Mouse (Mus musculus) brain, embryonic 14.5 days (tissue): ENCODE results near the gene Fcho1. TPM values are rescaled to one million over a fixed set of nuclear protein-coding genes. Genes with fewer than 3 reads are reported as not detected.

Experiments
- DNase-seq: peaks from one replicate; pipeline ENCODE4 v3.0.0-alpha.2; 2011; ENCODE audit warnings: low read depth
- CTCF ChIP-seq: fragments of 200-500 bp; IDR thresholded peaks from 2 replicates; pipeline ENCODE4 v1.5.1; 2012; ENCODE audit warnings: inconsistent platforms, mild to moderate bottlenecking, moderate library complexity, borderline replicate concordance; ENCODE audit not compliant: insufficient read depth, insufficient read length; ENCODE audit errors: extremely low read depth
- POLR2A ChIP-seq: fragments of 200-500 bp; IDR thresholded peaks from 2 replicates; pipeline ENCODE4 v1.6.1; 2012; ENCODE audit warnings: mild to moderate bottlenecking, inconsistent platforms, borderline replicate concordance; ENCODE audit not compliant: poor library complexity, insufficient read depth, insufficient read length, severe bottlenecking; ENCODE audit errors: extremely low read depth
- polyA plus RNA-seq: library from polyadenylated mRNA; depleted of rRNA; stranded (reverse); fragments of >200 nt; gene quantifications from 2 replicates; pipeline ENCODE4 v1.2.3, GENCODE M21; 2012; rRNA removed

The Fcho1 gene
- polyA plus RNA-seq, 1 experiment: 146 TPM

DNA sequence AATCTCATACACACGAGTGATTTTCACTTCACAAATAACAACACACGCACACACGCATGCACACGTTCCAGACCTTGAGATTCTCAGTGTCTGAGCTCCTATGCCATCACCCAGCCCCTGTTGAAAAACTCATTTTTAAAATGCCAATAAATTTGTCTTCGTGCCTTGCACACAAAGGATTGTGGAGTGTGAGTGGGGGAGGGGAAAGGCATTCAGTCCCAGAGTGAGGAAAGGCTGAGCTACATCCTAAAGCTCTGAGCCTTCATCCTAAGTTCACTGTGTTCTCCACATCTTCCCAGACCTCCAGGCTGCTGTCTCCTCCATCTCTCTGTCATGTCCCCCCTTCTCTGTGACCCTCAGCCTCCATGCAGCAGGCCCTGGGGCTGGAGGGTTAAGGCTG is 58.3 kb downstream of the Fcho1 start:
- TF ChIP-seq POLR2A (no peak), CTCF (no peak)
- peak; percentile 64 for DNase-seq

DNA sequence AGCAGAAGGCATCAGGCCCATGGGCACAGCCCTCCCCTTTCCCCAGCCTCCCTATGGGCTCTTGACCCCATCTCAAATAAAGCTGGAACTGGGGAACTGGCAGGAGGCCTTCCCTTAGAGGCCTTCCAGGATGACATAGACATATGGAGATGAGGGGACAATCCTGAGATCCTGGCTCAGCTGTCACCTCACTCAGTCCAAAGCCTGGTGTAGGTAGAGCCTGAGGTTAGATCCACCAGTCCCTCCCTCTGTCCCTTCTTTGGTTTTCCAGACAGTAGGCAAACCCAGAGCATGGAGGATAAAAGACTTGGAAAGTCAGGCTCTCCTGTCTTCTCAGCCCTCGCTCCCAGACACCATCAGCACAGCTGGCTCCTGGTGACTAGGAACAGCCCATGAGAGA is 58.7 kb downstream of the Fcho1 start:
- no peak for DNase-seq
- no peak for TF ChIP-seq POLR2A
- no peak for TF ChIP-seq CTCF

GRCm38 (mm10) chr8:71665331-71666130 is 60.0 kb downstream of the Fcho1 start:
- TF ChIP-seq POLR2A (no peak), CTCF (no peak)
- DNase-seq: peak; percentile 80

- DNase-seq: peak; percentile 91
- TF ChIP-seq CTCF: peak; percentile 100
- TF ChIP-seq POLR2A: no peak
Observed at GRCm38 (mm10) chr8:71660325-71661120, 65.0 kb downstream of the Fcho1 start.

GRCm38 (mm10) chr8:71659751-71660150 is 65.8 kb downstream of the Fcho1 start:
- DNase-seq: peak; percentile 83
- TF ChIP-seq POLR2A (no peak), CTCF (no peak)

GRCm38 (mm10) chr8:71658515-71659049 is 66.9 kb downstream of the Fcho1 start:
- no peak for DNase-seq
- TF ChIP-seq POLR2A: no peak
- TF ChIP-seq CTCF: no peak

Other genes with a start within 250 kb of the Fcho1 start
- 124 and 153 TPM in 2 replicates for gene Ano8, start 239.8 kb downstream of the Fcho1 start, polyA plus RNA-seq
- 25.5 and 34.2 TPM in 2 replicates for gene Gtpbp3, start 237.6 kb downstream of the Fcho1 start, polyA plus RNA-seq
- gene Plvap, start 214.0 kb downstream of the Fcho1 start, polyA plus RNA-seq: 10.1 and 13.0 TPM in 2 replicates
- gene Ccdc194, start 200.0 kb downstream of the Fcho1 start, polyA plus RNA-seq: 0.11 and 0.56 TPM in 2 replicates
- gene Bst2, start 188.3 kb downstream of the Fcho1 start, polyA plus RNA-seq: 11.4 and 18.1 TPM in 2 replicates
- 74.0 and 112 TPM in 2 replicates for gene Mvb12a, start 182.8 kb downstream of the Fcho1 start, polyA plus RNA-seq
- gene Tmem221, start 166.8 kb downstream of the Fcho1 start, polyA plus RNA-seq: 0.07 and 0.16 TPM in 2 replicates
- not detected in 2 replicates for gene Nxnl1, start 159.1 kb downstream of the Fcho1 start, polyA plus RNA-seq
- 130 and 165 TPM in 2 replicates for gene Slc27a1, start 156.8 kb downstream of the Fcho1 start, polyA plus RNA-seq
- gene Pgls, start 133.5 kb downstream of the Fcho1 start, polyA plus RNA-seq: 113 and 128 TPM in 2 replicates
- 7.7 and 8.7 TPM in 2 replicates for gene Fam129c, start 128.1 kb downstream of the Fcho1 start, polyA plus RNA-seq
- 128 and 150 TPM in 2 replicates for gene Colgalt1, start 114.7 kb downstream of the Fcho1 start, polyA plus RNA-seq
- gene Unc13a, start 54.0 kb downstream of the Fcho1 start, polyA plus RNA-seq: 84.9 and 86.4 TPM in 2 replicates
- gene Jak3, start 49.4 kb downstream of the Fcho1 start, polyA plus RNA-seq: 3.7 and 5.1 TPM in 2 replicates
- gene Insl3, start 36.5 kb downstream of the Fcho1 start, polyA plus RNA-seq: 0.60 and 1.1 TPM in 2 replicates
- gene B3gnt3, start 23.9 kb downstream of the Fcho1 start, polyA plus RNA-seq: 0.45 and 0.46 TPM in 2 replicates
- 1.9 and 3.7 TPM in 2 replicates for gene Zfp709, start 156.3 kb upstream of the Fcho1 start, polyA plus RNA-seq
- 9.0 and 13.1 TPM in 2 replicates for gene Zfp882, start 182.9 kb upstream of the Fcho1 start, polyA plus RNA-seq
- 18.2 and 20.9 TPM in 2 replicates for gene Zfp617, start 182.9 kb upstream of the Fcho1 start, polyA plus RNA-seq
- 22.0 and 22.3 TPM in 2 replicates for gene Zfp961, start 225.3 kb upstream of the Fcho1 start, polyA plus RNA-seq